Mouse (Mus musculus): ENCODE results near the gene Rarg.

- no peak for TF ChIP-seq CTCF (IDR thresholded peaks at IDR 0.05; ENCODE audit: borderline replicate concordance, control insufficient read depth, extremely low read depth, insufficient read depth, low read length, poor library complexity)
- no peak for TF ChIP-seq POLR2A (IDR thresholded peaks at IDR 0.05; ENCODE audit: control insufficient read depth, extremely low read depth, insufficient read depth, low read length, poor library complexity)
These were observed 34.9 kb downstream of the Rarg start for GRCm38 (mm10) chr15:102222386-102222785.
